Comparison of ENCODE assay signal across 1 mouse cellular context in the genomic region with DNA sequence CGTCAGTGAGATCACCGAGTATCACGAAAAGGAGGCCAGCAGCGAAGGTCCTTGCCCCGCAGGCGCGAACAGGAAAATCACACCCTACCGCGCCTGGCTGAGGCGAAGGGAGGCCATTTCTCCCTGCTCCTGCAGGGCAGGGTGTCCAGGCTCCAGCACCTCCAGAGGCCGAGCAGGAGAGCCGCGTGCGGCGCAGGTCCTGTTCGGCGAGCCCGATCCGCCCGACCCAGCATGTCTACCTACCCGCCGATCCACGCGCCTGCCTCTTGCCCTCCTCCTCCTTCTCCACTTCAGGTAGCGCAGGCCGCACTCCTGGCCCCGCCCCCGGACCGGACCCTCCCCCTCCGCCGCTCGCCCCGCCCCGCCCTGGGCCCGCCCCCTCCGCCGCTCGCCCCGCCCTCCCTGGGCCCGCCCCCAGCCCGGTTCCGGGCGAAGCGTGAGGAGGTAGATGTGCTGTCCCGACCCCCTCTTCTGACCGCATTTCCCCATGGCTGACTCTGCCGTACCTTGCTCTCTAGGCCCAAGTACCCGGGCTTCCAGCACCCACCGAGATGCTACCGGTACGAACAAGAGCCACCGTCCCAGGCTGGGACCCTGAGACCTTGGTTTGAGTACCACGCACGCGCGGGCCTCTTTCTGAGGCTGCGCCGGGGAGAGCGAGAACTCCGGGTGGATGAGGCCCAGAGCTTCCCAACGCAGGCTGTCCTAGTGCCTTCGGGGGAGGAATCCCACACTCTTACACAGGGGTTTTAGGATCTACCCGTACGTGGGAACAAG.
TF ChIP-seq lines count a peak whose summit lies in the region.

Rpap2 (plus strand) TSS at position 73 of the 777 bp plus-strand sequence.
Glmn (minus strand) TSS at position 588 of the 777 bp plus-strand sequence.

TF ChIP-seq in MEL, 35 proteins besides CTCF, POLR2A, EP300 and RAD21 (continued from another document):
- TF ChIP-seq ZNF384 (IDR thresholded peaks at IDR 0.05; ENCODE audit: low read depth, low read length) (no peak), SIN3A (IDR thresholded peaks at IDR 0.05; ENCODE audit: low read length) (peak; percentile 81), MXI1 (IDR thresholded peaks at IDR 0.05; ENCODE audit: low read depth, low read length) (peak; percentile 65), KAT2A (conservative IDR thresholded peaks at IDR 0.05; ENCODE audit: low read depth, low read length) (no peak), JUND (IDR thresholded peaks at IDR 0.05; ENCODE audit: low read depth, low read length) (no peak), USF2 (IDR thresholded peaks at IDR 0.05; ENCODE audit: borderline replicate concordance in 1 of 2, insufficient read depth in 1 of 2, low read depth in 1 of 2, low read length in 2 of 2) (no peak), RCOR1 (IDR thresholded peaks at IDR 0.05; ENCODE audit: low read depth, low read length) (no peak), UBTF (IDR thresholded peaks at IDR 0.05; ENCODE audit: borderline replicate concordance, insufficient read depth, low read depth, low read length) (peak; percentile 61; the same call in 1 of the 2 replicates), GABPA (IDR thresholded peaks at IDR 0.05; ENCODE audit: low read depth, low read length) (no peak), ZMIZ1 (IDR thresholded peaks at IDR 0.05; ENCODE audit: low read depth, low read length) (peak; percentile 66), MEF2A (IDR thresholded peaks at IDR 0.05; ENCODE audit: extremely low read depth, insufficient replicate concordance, low read depth, low read length, poor library complexity, severe bottlenecking) (no peak), MAX (IDR thresholded peaks at IDR 0.05; ENCODE audit: low read length) (no peak), MYC (IDR thresholded peaks at IDR 0.05; ENCODE audit: low read depth, low read length) (peak; percentile 28; the same call in 1 of the 2 replicates), HCFC1 (IDR thresholded peaks at IDR 0.05; ENCODE audit: low read depth, low read length) (peak; percentile 67)
